Mouse (Mus musculus) heart, adult 2 months (tissue): Measurements from ENCODE around the gene Arrdc5.

Experiments
- CTCF ChIP-seq: fragments of 200-600 bp; IDR thresholded peaks from 2 replicates; pipeline ENCODE4 v1.8.1; 2022; ENCODE audit warnings: antibody characterized with exemption, mild to moderate bottlenecking, moderate library complexity
- EP300 ChIP-seq: fragments of 200-500 bp; IDR thresholded peaks from 2 replicates; pipeline ENCODE4 v1.6.1; 2011; ENCODE audit warnings: low read depth, low read length, control low read depth; ENCODE audit not compliant: insufficient read depth
- POLR2A ChIP-seq: fragments of 200-500 bp; IDR thresholded peaks from 2 replicates; pipeline ENCODE4 v1.6.1; 2011; ENCODE audit warnings: mild to moderate bottlenecking, low read depth, low read length, control low read depth; ENCODE audit not compliant: insufficient read depth

- TF ChIP-seq CTCF (peak; percentile 64), POLR2A (no peak), EP300 (no peak)
These were observed 5.7 kb upstream of the Arrdc5 start for GRCm38 (mm10) chr17:56305826-56306225.
